Mouse (Mus musculus): ENCODE data around the gene Itgb2l. TPM values are rescaled to one million over a fixed set of nuclear protein-coding genes. Genes with fewer than 3 reads are reported as not detected.

The Itgb2l gene
- polyA plus RNA-seq, 1 experiment = 0.13 TPM

DNA sequence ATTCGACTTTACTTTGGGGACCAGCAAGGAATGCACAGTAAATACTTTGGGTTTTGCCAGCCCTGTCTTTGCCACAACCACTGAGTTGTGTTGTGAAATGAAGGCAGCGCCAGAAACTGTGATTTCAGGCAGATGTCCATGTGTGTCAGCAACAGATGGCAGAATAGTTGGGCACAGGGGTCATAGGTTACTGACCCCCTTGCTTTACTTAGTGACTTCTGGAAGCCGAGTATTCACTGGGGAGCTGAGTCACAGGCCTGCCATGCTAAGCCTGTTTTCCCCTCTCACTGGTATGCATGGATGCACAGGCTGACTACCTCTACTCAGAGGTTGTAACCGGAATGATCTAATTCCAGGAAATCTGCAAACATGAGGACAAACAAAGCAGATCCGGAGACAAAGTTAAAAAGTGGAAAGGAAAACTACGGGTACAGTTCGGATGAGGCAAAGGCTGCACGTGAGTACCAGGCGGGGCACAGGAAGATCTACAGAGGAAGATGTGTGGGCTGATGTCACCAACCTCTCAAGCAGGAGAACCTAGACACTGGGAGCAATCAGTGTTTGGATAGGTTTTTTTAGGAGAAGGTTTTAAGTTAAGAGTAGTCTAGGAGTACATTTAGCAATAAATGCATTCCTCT is 47.3 kb downstream of the Itgb2l start:
- no peak overlapping the region for H3K4me3 ChIP-seq (replicated peaks; ENCODE audit: extremely low read depth, low read depth, low read length)
- no peak for DNase-seq
- no peaks in the 10 kb centered on the region for H3K4me1 ChIP-seq (ENCODE audit: control insufficient read depth, insufficient read depth, low read length)
- TF ChIP-seq CTCF (IDR thresholded peaks at IDR 0.05; ENCODE audit: insufficient read depth, low read length) = no peak
- no peak for TF ChIP-seq POLR2A (IDR thresholded peaks at IDR 0.05; ENCODE audit: borderline replicate concordance, extremely low read depth, low read depth, low read length)
- WGBS = 51% methylated on average over 9 of the region's 9 CpGs

DNA sequence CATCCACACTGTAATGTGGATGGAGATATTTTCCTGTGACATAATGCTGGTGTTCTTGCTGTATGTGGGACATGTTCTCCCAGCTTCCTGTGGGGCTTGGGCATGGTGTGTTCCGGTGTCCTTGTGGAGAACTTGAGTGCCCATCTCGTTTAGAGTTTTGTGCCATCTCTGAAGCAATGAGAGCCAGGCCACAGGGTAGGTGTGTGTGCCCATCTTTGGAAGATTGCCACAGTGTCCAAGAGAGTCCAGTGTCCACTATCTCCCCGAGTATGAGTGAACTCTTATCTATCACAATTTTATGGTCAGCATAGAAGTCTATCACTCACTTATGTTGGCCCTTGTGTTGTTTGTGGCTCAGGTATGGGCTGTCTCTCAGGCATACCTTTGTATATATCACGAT is 47.9 kb downstream of the Itgb2l start:
- TF ChIP-seq POLR2A (IDR thresholded peaks at IDR 0.05; ENCODE audit: borderline replicate concordance, extremely low read depth, low read depth, low read length) = no peak
- no peak for TF ChIP-seq CTCF (IDR thresholded peaks at IDR 0.05; ENCODE audit: insufficient read depth, low read length)
- DNase-seq = no peak
- no peaks in the 10 kb centered on the region for H3K4me1 ChIP-seq (ENCODE audit: control insufficient read depth, insufficient read depth, low read length)
- WGBS = 73% methylated on average over 4 of the region's 4 CpGs
- H3K4me3 ChIP-seq (replicated peaks; ENCODE audit: extremely low read depth, low read depth, low read length) = no peak overlapping the region

DNA sequence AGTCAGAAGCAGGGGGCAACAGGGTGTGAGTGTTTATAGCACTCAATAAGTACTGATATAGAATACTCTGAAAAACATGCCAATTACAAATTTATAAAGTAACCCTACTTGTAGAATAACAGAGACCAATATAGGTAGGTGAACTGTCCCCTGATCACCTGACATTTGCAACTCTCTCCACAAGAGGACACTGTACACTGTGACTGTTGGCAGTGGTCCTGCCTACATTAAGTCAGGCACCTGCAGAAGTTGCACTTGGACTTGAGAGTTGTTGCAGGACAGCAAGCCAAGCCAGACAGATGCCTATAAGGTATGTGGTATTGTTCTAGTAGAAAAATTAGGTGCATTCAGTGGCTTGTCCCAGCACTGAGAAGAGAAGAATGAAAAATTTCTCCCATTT is 52.3 kb downstream of the Itgb2l start:
- Histone ChIP-seq H3K4me1 (ENCODE audit: control insufficient read depth, insufficient read depth, low read length) (no peaks in the 10 kb centered on the region), H3K4me3 (replicated peaks; ENCODE audit: extremely low read depth, low read depth, low read length) (no peak overlapping the region)
- TF ChIP-seq POLR2A (IDR thresholded peaks at IDR 0.05; ENCODE audit: borderline replicate concordance, extremely low read depth, low read depth, low read length) (no peak), CTCF (IDR thresholded peaks at IDR 0.05; ENCODE audit: insufficient read depth, low read length) (no peak)
- DNase-seq = no peak

DNA sequence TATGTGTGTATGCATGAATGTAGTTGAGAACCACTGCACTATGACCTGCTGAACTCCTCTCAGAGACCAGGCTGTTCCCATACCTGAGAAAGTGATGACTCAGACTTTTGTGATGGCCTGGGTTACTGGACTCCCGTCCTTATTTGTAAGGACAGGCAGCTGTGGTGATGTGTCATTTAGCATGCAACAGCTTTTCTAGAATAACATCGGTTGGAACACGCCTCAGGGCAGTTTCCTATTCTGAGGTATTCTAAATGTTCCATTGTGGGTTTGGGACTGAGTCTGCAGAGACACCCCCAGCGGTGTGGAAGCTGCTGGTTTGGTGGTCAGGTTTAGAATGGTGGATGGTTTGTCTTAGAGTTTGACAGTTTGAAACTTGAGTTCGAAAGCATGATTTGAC is 54.9 kb downstream of the Itgb2l start:
- H3K4me3 ChIP-seq (replicated peaks; ENCODE audit: extremely low read depth, low read depth, low read length) = no peak overlapping the region
- WGBS = 71% methylated on average over 5 of the region's 5 CpGs
- DNase-seq = no peak
- TF ChIP-seq CTCF (IDR thresholded peaks at IDR 0.05; ENCODE audit: insufficient read depth, low read length) (no peak), POLR2A (IDR thresholded peaks at IDR 0.05; ENCODE audit: borderline replicate concordance, extremely low read depth, low read depth, low read length) (no peak)
- H3K4me1 ChIP-seq (ENCODE audit: control insufficient read depth, insufficient read depth, low read length) = no peaks in the 10 kb centered on the region

DNA sequence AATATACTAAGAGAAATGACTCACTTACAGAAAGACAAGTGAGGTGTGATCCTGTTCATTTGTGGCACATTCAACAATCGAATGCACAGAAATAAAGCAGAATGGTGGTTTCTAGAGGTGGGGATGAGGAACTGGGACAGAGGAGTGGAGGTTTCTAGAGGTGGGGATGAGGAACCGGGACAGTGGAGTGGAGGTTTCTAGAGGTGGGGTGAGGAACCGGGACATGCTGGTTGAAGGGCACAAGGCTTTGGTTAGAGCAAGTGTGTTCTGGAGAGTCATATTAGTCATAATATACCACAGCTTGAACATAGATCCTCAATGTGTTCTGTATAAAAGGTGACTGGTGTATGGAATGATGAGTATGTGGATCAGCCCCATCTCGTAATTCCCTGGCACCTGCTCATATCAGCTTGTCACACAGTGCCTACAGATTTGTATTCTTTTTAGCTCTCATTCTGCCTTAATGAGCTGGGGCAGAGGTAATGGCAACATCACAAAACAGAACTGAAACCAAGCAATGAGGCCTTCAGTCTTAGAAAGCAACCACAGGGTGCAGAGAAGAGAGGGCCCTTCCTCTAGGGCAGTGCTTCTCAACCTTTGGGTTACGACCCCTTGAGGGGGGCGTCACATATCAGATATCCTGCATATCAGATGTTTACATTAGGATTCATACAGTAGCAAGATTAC is 55.6 kb downstream of the Itgb2l start:
- TF ChIP-seq CTCF (IDR thresholded peaks at IDR 0.05; ENCODE audit: insufficient read depth, low read length) (no peak), POLR2A (IDR thresholded peaks at IDR 0.05; ENCODE audit: borderline replicate concordance, extremely low read depth, low read depth, low read length) (no peak)
- Histone ChIP-seq H3K4me3 (replicated peaks; ENCODE audit: extremely low read depth, low read depth, low read length) (no peak overlapping the region), H3K4me1 (ENCODE audit: control insufficient read depth, insufficient read depth, low read length) (no peaks in the 10 kb centered on the region)
- WGBS = 80% methylated on average over 6 of the region's 6 CpGs
- no peak for DNase-seq

DNA sequence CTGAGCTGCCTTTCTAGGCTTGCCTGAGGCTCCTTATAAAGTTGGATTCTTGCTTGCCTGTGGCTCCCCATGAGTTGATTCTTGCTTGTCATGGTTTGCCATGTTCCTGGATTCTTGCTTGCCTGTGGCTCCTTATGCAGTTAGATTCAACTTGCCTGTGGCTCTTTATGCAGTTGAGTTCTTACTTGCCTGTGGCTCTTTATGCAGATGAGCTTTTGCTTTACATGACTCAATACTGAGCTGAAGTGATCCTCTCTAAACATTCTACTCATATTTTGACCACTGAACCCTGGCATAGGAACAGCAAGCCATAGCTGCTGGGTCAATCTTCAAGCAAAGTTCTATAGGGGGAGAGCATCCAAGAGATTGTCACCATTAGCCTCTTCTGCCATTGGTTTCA is 58.7 kb downstream of the Itgb2l start:
- H3K4me1 ChIP-seq (ENCODE audit: control insufficient read depth, insufficient read depth, low read length) = no peaks in the 10 kb centered on the region
- TF ChIP-seq POLR2A (IDR thresholded peaks at IDR 0.05; ENCODE audit: borderline replicate concordance, extremely low read depth, low read depth, low read length) (no peak), CTCF (IDR thresholded peaks at IDR 0.05; ENCODE audit: insufficient read depth, low read length) (no peak)
- H3K4me3 ChIP-seq (replicated peaks; ENCODE audit: extremely low read depth, low read depth, low read length) = no peak overlapping the region
- DNase-seq = no peak

DNA sequence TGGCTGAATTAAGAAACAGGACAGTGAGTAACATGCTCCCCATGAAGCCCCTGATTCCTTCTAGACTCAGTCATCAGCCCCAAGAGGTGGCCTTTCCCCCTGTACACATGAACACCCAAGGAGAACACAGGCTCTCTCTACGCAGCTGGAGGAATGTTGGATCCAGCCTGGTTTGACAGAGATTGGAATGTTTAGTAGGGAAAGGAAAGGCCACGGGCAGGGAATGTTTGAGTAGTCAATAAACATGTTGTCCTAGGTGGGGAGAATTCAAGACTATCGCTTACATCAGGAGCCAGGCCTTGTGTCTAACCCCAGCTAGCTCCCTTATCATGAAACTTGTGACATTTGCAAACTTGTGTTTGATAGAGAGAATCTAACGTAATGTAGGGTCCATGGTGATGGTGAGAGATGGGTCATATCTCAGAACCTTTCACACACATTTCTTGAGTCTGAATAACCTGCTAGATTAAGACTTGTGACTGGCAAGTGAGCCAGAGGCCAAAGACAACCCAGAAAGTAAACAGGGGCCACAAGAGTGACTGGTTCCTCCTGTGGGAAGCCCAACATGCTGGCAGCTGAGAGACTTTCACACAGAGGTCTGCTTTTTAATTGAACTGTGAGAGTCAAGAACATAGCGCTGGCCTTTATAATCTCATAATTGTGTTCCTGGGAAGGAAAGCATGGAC is 60.8 kb downstream of the Itgb2l start:
- no peak for DNase-seq
- H3K4me3 ChIP-seq (replicated peaks; ENCODE audit: extremely low read depth, low read depth, low read length) = no peak overlapping the region
- H3K4me1 ChIP-seq (ENCODE audit: control insufficient read depth, insufficient read depth, low read length) = no peaks in the 10 kb centered on the region
- TF ChIP-seq POLR2A (IDR thresholded peaks at IDR 0.05; ENCODE audit: borderline replicate concordance, extremely low read depth, low read depth, low read length) (no peak), CTCF (IDR thresholded peaks at IDR 0.05; ENCODE audit: insufficient read depth, low read length) (no peak)
- WGBS = 68% methylated on average over 5 of the region's 5 CpGs

DNA sequence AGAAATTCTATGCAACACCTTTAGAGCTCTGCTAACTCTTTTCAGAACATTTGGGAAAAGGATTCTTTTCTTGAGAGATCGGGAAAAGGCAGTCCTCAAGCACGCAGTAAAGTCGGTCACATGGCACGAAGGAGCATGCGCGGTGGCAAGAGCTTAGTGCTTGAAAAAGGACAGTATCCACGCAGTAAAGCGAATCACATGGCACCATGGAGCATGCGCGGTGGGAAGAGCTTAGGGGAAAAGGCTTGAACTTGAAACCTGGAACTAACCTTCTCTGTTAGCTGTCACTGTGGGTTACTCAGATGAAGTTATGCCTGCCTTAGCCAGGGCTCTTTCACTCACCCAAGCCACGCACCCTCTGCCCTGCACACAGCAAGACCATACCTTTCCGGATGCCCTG is 62.0 kb downstream of the Itgb2l start:
- DNase-seq = no peak
- no peaks in the 10 kb centered on the region; the same call in 1 of the 2 replicates for H3K4me1 ChIP-seq (ENCODE audit: control insufficient read depth, insufficient read depth, low read length)
- no peak overlapping the region for H3K4me3 ChIP-seq (replicated peaks; ENCODE audit: extremely low read depth, low read depth, low read length)
- 91% methylated on average over 12 of the region's 12 CpGs for WGBS
- TF ChIP-seq POLR2A (IDR thresholded peaks at IDR 0.05; ENCODE audit: borderline replicate concordance, extremely low read depth, low read depth, low read length) (no peak), CTCF (IDR thresholded peaks at IDR 0.05; ENCODE audit: insufficient read depth, low read length) (no peak)

DNA sequence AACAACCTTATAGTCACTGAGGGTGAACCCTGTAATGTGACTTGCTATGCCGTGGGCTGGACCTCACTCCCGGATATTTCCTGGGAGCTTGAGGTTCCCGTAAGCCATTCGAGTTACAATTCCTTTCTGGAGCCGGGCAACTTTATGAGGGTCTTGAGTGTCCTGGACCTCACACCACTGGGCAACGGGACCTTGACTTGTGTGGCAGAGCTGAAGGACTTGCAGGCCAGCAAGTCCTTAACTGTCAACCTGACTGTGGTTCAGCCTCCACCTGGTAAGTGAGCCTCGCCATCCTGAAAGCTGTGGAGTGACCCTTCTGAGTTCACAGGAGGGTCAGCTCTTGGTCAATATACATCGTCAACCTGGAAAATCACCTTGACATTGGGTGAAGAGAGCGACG is 65.3 kb downstream of the Itgb2l start:
- no peak for DNase-seq
- H3K4me1 ChIP-seq (ENCODE audit: control insufficient read depth, insufficient read depth, low read length) = no peaks in the 10 kb centered on the region; the same call in 1 of the 2 replicates
- no peak for TF ChIP-seq POLR2A (IDR thresholded peaks at IDR 0.05; ENCODE audit: borderline replicate concordance, extremely low read depth, low read depth, low read length)
- 86% methylated on average over 10 of the region's 10 CpGs for WGBS
- no peak overlapping the region for H3K4me3 ChIP-seq (replicated peaks; ENCODE audit: extremely low read depth, low read depth, low read length)

DNA sequence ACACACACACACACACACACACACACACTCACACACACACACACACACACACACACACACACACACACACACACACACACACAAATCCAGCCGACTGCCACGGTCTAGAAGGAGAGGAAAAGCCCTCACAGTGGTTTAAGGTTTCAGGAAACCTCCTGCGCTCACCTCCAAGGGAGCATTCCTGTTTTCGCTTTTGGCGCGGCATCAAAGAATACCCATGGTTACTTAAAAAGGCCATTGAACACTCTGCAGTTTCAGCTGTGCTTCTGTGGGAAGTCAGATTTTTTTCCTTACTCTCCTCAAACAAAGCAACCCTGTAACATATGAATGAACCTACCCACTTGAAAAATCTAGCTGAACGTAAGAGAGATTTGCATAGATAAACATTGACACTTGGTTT is 67.1 kb downstream of the Itgb2l start:
- 12% methylated on average over 7 of the region's 7 CpGs for WGBS
- TF ChIP-seq CTCF (IDR thresholded peaks at IDR 0.05; ENCODE audit: insufficient read depth, low read length) (no peak), POLR2A (IDR thresholded peaks at IDR 0.05; ENCODE audit: borderline replicate concordance, extremely low read depth, low read depth, low read length) (no peak)
- Histone ChIP-seq H3K4me3 (replicated peaks; ENCODE audit: extremely low read depth, low read depth, low read length) (no peak overlapping the region), H3K4me1 (ENCODE audit: control insufficient read depth, insufficient read depth, low read length) (no peaks in the 10 kb centered on the region; the same call in 1 of the 2 replicates)
- peak; percentile 34 for DNase-seq
